Mouse (Mus musculus) spleen, postnatal 36 days (tissue): ENCODE measurements around the gene Rbpjl.

Experiments used
- DNase-seq, 2 experiments: peaks; one replicate each; pipeline ENCODE4 v3.0.0; 2022; ENCODE audit warnings: low spot score in 2 of 2, mixed read lengths in 1 of 2

The Rbpjl gene

DNA sequence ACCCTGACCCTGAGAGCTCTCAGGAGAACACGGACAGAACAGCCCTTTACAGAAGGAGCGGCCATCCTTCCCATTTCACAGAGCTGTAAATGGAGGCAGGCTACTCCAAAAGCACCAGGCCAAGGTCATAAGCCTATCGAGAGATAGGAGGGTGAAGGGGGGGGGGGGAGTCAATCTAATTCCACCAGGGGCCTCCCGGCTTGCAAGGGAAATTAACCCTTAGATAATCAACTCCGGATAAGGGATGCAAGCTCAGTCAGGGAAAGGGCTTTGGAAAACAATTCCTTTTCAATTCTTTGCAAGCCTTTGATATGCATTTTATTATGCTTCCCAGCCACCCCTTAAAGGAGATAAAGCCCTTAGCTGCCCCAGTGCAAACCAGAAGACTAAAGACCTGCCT lies 25.5 kb downstream of the Rbpjl start:
- no peak for DNase-seq

DNA sequence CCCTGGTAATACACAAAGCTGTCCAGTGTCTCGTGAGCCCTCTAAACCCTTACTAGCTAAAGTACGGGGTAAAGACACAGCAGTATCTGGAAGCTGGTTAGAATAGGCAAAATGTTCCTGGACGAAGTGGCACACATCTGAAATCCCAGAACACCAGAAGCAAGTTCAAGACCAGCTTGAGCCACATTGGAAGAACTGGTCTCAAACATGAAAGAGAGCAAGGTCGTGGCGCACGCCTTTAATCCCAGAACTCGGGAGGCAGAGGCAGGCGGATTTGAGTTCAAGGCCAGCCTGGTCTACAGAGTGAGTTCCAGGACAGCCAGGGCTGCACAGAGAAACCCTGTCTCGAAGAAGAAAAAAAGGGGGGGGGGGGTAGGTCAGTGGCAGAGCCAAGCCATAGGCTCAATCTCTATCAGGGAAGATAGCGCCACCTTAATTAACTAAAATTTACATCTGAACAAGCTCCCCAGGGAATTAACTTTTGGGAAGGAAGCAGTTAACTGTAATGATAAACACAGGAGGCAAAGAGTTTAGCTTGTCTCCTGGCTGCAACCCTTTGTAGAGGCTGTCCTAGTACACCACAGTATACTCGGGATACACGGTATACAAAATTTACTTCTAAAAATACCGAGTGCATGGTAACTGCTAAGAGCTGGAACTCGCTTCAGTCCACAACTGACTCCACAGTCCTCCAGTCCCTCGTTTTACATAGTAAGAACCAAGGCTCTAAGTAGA lies 27.1 kb downstream of the Rbpjl start:
- DNase-seq: no peak

DNA sequence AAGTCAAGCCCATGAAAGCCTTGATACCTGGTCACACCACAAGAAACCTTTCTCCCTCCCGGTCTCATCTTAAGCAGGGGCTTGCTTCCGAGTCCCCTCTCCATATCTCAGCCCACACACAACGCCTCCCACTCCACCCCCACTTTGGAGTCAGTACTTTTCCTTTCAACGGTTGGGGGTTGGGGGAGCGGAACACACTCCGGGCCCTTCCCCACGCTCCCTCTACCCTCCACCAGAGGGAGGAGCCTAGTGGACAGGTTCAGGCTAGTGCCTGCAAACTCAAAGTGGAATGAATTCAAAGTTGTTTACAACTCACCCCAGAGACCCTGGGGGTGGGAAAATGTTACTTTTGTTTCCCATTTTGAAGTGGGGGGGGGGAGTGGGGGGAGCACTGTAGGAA lies 27.8 kb downstream of the Rbpjl start:
- DNase-seq: no peak

DNA sequence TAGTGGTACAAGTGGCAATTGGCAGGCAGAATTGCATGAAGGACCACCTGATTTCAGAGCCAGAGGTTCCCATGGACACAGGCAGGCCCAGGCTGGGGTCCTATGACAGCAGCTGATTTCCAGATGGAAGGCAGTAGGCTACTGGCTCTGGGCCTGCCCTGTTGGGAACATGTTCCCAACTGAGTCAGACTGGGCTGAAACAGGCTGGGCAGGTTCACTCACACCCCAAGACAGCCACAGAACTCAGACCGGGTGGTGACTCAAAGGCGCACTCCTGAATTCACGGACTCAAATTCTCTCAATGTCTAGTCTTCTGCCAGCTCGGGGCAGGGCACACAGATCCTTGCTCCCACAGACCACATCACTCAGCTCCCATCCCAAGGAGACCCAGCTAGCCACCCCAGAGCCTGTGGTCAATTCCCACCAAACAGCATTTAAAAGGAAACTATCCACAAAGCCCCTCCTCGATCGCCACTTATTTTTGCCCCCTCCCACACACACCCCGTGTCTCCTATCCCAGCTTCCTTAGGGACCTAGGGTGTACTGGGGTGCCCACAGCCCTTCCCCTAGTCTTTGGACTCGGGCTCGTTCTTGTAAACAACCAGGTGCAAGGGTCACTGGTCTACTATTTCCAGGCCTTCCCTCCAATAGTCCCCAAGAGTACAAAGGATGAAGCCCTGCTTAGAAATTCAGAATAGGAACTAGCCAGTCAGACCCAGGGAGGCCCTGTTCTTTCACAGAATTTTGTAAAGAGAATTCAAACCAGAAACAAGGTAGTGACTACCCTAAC lies 28.9 kb downstream of the Rbpjl start:
- DNase-seq: no peak

DNA sequence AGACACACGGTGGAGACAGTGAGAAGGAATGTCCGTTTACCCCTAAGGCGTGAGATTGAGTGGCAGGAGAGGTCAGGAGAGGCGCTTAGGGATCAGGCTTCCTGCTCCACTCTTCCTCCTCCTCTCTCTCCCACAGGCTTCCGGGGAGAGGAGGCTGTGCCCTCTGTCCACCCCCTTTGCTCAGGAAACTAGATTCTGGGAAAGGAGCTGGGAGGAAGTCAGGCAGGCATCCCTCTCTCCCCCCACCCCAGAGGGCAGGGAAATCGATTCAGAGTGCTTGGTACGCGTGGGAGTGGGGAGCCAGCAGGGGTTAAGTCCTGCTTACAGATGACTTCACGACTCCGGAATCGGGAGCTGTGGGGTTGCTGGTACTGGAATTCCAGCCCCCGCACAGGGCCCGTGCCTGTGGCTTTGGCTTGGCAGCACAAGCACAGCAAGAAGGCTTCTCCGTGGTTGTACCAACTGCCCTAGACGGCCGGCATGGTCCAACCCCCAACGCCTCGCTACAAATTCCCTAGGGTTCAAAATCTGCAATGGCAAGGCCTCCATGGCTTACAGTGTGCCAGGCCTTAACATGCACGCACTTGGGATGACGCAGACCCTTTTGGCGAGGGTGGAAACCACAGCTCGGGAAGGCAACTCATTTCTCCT lies 29.7 kb downstream of the Rbpjl start:
- no peak for DNase-seq

DNA sequence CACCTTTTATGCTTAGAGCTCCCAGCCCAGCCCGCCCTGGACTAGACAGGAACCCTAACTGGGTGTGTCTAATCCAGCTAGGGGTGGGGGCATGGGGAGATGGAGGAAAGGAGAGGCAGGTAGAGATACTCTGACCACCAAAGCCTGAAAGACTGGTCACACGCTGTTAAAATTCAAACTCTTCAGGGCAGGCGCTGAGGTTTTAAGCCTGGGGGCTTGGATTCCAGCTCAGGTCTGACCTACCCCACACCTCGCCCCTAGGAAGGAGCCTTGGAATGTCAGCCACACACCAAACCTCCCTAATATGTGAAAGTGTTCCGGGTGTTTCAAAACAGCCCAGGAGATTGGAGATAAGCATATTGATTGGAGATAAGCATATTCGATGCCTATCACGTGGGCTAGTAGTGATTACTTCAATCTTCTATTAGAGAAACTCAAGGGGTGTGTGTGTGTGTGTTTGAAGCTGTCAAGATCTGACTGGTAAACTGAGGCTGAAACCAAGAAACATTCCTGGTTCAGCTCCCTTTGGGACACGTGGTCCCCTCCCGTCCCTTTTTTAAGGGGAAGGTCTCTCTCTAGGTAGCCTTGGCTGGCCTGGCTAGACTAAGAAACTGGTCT lies 30.4 kb downstream of the Rbpjl start:
- DNase-seq: no peak

DNA sequence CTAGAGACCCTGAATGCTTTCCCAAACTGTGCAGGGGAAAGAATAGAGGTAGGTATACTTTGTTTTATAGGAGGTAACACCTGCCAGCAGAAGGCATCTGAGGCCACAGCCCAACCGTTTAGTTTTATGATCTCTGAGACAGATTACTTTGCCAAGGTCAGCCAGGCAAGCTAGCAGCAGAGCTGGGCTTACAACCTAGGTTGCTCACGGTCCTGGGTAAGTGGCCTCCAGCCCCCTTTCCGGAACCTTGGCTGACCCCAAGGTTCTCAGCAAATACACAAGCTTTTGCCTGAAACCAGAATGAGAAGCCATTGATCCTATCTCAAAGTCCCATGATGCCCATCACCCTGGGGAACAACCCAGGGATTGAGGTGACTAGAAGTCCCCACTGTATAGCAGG lies 31.7 kb downstream of the Rbpjl start:
- no peak for DNase-seq

DNA sequence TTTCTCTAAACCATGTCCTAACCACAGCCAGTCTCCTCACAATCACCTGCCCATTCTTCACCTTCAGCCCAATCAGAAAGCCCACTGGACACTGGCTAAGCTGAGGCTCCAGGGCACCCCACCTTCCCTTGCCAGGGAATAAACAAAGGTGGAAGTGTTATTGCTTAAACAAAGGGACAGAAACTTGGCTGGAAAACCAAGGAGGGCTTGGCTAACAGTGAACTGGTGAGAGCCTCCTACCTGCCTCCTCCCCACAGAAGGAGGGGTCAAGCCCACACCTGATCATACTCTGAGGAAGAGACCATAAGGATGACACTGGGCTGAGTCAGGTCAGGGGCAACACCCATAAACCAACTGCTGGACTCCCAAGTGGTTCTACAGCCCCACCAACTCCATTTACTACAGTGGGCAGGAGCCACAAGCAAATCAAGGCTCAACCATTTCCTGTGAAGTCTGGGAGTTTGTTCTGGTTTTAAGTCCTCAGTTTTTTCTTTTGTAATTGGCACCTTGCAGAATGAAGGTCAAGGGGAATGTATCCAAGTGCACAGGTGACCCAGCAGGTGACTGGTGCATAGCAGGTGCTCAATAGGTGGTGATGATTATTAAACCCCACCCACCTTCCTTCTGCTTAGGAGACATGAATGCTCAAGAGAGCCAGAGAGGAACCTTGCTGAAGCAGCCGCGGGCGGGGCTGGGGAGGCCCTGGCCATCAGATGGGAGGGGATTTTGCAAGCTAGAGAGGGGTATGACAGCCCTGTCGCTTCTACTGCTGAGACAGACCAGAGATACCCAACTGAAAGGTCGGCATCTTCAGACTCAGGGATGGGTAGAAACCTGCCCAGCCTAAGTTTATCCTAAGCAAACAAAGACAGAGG lies 32.5 kb downstream of the Rbpjl start:
- DNase-seq: peak; percentile 25 to 27

DNA sequence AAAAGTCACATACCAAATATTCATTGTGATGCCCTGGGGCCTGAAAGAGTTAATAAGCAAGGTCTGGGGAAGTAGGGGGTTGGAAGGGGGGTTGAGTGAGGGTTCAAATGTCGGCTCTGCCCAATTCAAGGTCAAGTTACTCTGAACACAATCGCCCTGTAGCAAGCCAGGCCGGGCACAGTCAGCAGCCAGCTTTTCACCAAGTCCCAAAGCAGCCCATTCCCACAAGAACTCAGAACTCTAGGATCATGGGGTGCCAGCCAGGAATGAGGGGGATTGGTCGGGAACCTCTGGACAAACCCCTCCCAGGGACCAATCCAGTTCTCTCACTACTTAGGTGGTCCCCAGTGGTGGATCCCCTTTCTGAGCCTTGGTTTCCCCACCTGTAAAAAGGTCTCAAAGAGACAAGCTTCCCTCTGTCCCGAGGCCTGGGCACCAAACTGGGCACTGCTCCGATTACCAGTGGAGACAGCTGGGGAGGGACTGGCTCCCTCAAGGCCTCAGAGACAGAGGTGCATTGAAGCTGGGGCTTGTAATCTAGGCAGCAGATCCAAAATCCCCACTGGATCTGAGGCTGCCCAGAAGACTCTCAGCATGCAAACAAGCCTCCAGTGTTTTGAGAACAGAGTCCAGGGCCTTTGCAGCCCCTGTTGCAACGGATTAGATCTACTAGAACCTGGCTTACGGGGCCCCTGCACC lies 33.4 kb downstream of the Rbpjl start:
- DNase-seq: no peak

DNA sequence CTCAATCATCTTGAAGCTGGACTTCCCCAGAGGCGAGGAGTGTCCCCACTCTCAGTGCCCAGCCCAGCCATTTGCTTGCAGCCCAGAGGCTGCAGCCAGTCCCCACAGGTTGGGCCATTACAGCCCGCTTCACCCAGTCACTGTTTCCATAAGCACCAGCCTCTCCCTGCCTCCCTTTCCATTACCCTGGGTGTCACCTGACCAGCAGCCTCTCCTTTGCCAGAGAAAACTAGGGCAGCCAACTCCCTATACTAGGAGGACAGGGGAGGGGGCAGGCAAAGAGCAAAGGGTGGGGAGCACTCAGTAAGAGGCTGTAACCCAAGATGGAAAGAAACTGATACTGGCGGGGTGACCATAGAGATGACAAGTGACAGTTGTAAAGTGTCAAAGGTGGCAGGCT lies 34.0 kb downstream of the Rbpjl start:
- DNase-seq: no peak

DNA sequence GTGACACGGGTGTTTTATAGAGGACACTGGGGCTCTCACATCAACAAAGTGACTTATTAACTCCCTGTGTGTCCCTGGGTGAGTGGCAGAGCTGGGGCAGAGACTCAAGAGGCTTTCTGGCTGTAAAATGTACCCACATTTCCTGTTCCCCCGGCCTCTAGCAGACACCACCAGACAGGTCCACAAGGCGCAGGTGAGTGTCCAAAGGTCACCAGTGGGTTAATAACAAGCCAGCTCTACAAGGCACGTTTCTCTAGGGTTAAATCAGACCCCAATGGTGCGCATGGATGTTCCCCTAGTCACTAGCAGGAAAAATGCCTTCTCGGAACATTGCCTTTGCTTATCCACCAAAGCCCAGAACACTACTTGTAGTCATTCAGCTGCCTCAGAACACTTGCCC lies 34.8 kb downstream of the Rbpjl start:
- no peak for DNase-seq

DNA sequence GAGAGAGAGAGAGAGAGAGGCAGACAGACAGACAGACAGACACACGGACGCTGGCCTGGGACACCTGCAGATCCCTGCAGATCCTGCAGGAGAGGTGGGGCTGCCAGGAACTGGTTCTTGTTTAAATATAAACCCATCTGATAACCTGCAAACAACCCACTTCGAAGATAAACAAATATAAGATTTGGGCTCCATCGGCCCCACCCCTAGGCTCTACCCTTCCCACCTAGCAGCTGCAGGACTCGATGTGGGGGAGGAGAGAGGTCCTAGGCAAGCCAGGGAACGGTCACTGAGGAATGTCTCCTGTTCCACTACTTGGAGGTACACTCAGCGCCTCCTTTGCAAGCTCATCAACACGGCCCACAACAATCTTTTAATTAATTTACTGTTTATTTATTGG lies 35.3 kb downstream of the Rbpjl start:
- DNase-seq: no peak

DNA sequence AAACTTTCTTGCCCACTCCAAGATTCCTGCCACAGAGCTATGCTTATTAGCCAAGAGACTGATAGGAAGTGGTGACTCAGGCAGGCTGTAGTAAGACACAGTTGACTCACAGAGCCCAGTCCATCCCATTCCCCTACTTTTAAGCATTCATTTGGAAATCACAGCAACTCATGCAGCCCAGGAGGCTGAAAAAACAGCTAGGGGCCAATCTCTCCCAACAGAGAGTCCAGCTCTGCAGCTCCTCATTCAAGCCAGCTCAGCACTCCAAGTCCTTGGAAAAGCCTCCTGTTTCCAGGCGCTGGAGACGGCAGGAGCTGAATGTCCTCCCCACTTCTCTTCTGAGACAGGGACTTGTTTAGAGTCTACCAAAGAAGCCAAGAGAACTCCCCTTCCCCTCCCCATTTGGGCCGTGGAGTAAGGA lies 36.1 kb downstream of the Rbpjl start:
- DNase-seq: no peak

DNA sequence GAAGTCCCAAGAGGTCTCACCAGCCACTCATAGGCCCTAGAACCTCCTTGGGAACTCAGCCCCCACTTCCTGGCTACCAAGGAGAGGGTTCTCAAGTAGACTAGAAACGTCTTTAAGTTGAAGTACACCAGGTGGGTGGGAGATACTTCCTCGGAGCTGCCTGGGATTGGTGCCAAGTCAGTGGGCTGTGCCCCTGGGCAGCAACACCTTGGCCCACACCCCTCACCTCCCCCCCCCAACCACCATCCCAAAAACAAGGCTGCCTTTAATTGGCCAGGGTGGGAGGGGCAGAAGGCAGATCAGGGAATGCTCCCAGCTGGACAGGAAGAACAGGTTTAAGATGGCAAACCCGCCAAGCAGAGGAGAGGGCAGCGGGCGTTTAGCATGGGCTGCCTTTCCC lies 37.4 kb downstream of the Rbpjl start:
- no peak for DNase-seq

DNA sequence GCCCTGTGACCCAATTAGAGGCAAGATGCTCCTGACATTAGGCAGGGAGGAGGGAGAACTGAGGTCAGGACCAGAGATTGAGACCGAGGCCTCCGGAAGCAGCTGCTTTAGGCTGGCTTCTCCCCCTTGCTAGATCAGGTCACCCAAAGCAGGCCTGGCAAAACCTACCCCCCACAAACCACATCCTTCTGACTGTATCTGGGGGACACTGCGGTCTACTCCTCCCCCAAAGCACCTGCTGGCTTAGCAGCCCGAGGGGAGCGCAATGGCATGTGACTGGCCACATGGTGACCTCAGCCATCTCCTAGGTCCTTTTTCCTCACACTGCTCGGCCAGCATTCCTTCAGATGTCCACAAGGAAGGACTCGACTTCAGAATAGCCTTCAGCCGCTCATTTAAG lies 38.2 kb downstream of the Rbpjl start:
- DNase-seq: peak; percentile 89 to 91

DNA sequence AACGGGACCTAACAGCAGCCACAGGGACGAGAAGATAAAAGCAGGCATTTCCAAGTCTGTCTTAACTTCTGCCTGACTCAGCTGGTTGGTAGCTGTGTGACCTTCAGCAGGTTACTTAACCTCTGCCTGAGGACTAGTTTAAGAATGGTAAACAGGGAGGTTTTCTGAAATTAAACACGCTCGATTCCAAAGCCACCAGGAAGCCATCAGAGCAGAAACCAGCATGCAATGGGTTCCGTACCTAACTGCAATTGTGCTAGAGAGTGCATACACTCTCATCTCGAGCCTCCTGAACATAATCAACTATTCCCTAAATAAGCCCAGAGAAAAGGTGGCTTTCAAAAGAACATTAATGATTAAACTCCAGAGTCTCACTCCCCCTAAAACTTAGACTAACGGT lies 38.8 kb downstream of the Rbpjl start:
- no peak for DNase-seq

DNA sequence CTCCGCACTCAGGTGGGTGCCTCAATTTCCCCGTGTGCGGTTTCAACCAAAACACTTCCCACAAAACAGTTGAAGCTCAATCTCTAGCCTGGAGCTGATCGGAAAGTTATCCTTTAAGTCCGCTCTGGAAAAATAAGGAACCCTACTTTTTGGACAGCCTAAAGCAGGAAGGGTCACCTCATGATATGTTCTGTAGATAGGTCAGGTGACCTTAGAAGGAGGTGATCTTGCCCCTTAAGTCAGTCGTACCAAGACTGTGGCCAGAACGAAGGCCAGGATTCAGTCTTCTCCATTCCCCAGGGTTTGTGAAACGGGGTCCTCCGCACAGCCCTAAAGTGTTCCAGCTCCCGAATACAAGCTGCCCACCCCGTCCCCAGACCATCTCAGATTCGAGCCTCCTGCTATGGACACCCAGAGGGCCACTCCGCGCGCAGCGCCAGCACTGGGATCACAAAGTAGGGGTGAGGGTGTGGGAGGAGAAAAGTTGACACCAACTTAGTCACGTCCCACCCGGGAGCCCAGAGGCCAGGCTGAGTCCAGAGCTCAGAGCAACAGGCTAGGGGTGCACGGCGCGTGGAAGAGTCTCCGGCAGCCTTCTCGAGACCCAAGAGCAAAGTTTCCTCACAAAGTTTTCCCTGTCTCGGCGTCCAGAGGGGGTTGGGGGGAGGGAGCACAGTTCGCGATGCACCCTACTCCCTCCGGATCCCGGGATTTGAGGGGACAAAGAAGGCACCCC lies 39.5 kb downstream of the Rbpjl start:
- peak; percentile 20 to 26 for DNase-seq

DNA sequence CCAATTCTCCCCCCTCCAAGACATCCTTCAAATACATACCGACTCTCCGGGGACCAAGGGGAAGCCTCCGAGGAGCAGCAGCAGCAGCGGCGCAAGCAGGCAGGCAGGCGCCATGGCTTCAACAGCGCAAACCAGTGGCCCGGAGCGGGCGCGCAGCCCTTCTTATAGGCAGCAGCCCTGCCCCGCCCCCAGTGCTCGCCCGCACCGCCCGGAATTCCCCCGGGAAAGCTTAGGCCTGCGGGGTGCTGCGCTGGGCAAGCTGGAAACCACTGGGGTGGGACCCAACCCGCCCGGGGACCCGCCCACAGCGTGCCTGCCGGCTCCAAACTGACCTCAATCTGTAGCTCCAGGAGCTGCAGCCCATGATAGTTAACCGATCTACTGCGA lies 40.1 kb downstream of the Rbpjl start:
- DNase-seq: peak; percentile 83 to 85

DNA sequence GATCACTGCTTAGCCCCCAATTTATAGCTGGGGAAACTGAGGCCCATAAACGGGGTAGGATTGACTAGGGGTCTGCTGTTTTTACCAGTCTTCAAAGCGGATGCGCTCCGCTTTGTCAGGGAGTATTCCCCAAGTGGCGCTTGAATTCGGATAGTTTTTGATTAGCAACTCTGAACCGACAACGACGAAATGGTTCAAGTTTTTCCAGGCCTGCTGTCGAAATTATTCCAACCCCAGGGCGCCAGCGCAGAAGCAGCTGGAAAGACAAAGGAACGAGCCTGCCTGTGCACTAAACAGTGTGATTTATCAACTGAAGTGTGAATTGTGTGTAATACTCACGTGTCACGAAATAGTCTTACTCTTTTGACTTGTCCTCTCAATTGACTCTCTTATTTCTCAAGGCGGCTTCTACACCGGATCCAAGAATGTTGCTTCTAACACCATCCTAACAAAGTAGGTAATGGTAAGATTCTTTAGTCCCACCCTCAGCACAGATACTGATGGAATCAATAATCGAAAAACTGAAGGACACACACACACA lies 40.6 kb downstream of the Rbpjl start, which contains the start of gene Sdc4:
Gene Sdc4 (minus strand): TSS at position 428 of the 541 bp plus-strand sequence.
- DNase-seq: no peak

DNA sequence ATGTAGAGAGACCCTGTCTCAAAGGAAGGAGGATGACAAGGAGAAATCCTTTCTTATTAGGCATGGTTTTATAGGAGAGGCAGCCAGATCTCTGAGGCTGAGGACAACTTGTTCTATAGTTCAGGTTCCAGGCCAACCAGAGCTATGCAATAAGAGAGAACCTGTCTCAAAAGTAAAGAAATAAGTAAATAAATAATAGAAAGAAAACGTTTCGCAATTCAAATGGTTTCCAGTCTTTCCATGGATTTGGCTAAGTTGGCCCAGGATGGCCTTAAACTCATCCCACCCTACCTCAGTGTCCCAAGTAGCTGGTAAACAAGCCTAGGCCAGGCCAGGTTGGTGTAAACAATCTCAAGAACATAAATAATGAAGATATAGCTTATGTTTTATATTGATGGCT lies 41.8 kb downstream of the Rbpjl start:
- no peak for DNase-seq
